Mouse (Mus musculus): ENCODE results near the gene Cdhr2. TPM values are rescaled to one million over a fixed set of nuclear protein-coding genes. Genes with fewer than 3 reads are reported as not detected.

The Cdhr2 gene
- total RNA-seq (2021): not detected

DNA sequence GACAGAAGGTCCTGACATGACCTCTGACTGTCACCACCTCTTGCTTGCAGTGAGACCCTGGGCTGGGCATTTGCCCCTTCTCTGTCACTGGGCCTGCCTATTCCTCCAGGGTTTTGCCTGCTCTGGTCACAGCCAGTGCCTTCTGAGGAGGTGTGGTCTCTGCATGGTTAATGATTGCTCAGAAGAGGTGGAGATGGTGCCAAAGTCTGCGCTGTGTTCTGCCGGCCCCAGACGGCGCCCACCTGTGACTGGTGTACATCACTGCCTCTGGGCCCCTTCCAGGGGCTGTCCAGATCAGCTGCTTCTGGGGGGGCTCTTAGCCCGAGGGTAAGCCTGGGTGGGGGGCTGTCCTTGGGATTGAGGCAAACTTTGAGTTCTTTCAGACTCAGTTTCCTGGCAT is at the start of gene Cdhr2:
TSS of gene Cdhr2 (plus strand) at position 219 of the 400 bp plus-strand sequence.
- intact Hi-C loops (cut with DNase I): no loop called here
- DNase-seq: no peak

DNA sequence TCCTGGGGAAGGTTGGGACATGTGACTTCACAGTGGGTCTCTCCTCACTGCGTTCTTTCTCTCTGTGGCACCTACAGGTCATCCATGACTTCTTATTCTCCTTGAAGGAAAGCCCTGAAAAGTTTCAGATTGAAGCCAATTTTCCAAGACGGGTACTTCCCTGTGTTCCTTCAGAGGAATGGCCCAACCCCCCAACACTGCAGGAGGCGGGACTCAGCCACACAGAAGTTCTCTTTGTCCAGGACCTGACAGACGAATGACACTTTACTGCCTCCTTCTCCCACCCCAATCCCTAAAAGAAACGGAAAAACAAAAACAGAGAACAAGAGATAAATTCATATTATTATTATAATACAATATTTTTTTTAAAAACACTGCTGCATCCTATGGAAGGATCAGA is 40.4 kb upstream of the Cdhr2 start:
- intact Hi-C loops (cut with DNase I): no loop called here
- no peak for DNase-seq

DNA sequence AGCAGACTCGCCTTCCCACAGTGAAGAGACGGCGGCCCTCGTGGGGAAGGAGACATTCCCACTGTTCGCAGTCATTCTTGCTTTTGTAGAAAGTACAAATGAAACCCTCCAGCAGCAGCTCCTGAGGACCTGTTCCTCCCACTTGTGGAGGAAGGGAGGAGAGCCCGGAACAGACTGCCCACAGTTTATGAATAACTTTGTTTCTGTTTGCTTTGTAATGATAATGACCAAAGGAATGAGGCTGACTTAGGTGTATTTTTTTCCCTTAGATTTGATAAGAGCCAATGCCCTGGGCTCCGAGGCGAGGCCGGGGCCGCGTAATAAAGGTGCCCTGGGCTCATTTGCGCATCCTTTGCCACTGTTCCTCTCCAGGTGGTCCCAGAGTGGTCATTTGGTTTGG is 39.9 kb upstream of the Cdhr2 start:
- DNase-seq: no peak
- intact Hi-C loops (cut with DNase I): no loop called here

DNA sequence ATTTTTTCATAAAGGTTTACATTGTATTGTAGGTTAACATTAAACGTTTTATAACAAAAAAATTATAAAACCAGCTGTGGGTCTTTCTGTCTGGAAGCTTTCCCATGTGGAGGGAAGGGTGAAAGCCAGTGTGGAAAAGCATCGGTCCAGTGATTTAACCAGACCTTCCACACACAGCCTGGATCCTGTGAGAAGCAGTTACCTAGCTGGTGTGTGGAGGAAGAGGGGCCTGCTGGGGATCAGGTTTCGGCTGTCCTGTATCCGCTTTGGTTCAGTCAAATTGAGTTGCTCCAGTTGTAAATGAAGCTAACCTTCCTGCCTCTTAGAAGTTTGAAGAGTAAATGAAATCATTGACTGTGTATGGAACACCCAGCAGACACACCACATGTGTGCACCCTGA is 37.3 kb upstream of the Cdhr2 start:
- no peak for DNase-seq
- intact Hi-C loops (cut with DNase I): no loop called here

DNA sequence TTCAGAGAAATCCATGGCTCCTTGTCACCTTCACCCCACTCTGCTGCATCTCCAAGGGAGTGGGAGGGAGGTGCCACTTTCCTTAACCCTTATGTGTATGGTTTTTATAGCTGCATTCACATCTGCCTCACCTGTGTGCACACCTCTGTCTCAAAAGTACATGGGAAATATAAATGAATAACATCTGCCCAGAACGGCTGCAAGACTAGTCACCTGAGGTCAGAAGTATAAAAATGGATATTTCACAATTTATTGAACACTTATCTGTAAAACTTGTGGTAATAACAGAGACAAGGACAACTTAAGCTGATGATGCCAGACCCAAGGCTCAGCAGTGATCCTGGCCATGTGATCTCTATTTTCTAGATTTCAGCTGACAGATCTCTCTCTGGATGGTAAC is 36.8 kb upstream of the Cdhr2 start:
- DNase-seq: no peak

DNA sequence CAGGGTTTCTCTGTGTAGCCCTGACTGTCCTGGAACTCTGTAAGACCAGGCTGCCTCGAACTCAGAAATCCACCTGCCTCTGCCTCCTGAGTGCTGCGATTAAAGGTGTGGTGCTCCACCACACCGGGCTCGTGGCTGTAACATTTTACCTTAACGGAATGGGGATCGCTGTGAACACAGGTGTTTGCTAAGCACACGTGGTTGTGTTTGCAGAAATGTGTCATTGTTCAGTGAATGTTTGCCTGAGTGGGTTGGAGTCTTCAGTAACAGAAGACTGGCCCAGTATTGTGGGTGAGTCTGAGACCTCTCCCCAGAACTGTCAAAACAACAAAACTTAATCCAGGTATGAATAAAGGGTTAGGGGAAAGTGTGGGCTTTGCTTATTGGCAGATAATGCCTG is 36.2 kb upstream of the Cdhr2 start:
- no peak for DNase-seq
- intact Hi-C loops (cut with DNase I): no loop called here

More for the DNA sequence above, 36.8 kb upstream of the Cdhr2 start:
- intact Hi-C loops (cut with DNase I): no loop called here

DNA sequence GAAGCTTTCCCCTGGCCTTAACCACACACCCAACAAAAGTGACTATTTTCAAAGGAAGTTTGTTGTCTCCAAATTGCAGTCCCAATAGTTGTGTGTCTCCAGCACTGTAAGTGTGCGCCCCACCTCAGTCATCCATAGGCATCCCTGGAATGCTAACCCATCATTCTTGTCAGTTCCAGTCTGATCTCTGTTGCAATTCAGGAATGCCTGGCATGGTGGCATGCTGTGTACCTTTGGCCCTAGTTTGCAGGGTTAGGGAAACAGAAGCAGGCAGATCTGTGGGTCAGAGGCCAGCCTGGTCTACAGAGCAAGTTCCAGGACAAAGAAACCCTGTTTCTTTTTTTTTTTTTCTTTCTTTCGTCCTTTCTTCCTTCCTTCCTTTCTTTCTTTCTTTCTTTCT is 30.8 kb upstream of the Cdhr2 start:
- no peak for DNase-seq
- intact Hi-C loops (cut with DNase I): no loop called here

DNA sequence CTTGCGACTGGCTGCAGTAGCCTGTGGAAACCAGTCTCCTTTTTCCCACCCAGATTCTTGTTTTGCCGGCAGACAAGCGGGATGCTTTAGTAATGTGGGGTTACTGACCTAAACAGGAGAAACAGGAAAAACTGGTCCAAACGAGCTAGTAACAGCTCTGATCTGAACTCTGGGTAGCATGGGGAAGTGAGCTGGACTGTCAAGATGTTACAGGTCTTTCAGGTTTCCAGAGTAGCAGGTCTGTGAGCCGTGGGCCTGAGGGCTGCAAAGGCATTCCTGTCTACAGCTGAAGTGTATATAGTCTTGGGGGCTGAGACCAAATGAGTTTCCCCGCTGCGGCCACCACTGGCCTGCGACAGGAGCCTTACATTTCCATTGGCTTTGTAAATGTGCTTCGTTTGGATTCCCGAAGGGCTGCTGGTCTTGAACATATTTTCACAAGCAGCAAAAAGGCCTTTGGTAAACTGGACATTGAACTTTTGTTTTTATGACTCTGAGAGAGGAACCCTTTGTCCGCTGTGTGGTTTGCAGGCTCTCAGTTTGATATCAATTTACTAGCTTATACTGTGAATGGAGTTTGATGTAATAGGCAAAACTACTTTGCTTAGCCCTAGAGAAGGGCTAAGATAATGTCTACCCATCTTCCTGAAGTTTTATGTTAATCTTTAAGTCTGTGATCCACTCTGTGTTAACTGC is 25.2 kb upstream of the Cdhr2 start:
- DNase-seq: no peak
- intact Hi-C loops (cut with DNase I): no loop called here

DNA sequence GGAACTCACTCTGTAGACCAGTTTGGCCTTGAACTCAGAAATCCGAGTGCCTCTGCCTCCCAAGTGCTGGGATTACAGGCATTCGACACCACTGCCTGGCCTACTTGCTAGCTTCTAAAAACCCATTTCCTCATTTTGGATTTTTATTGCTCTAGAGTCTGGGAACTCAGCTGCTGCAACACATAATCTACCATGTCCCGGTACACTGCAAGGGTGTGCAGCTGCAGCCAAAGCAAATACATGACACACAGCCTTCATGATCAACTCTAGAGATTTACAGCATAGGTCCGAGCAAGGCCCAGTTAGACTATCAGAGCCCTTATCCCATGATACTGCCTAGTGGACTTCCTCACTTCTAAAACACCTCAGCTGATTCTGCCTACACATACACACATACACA is 23.0 kb upstream of the Cdhr2 start:
- no peak for DNase-seq
- intact Hi-C loops (cut with DNase I): no loop called here

DNA sequence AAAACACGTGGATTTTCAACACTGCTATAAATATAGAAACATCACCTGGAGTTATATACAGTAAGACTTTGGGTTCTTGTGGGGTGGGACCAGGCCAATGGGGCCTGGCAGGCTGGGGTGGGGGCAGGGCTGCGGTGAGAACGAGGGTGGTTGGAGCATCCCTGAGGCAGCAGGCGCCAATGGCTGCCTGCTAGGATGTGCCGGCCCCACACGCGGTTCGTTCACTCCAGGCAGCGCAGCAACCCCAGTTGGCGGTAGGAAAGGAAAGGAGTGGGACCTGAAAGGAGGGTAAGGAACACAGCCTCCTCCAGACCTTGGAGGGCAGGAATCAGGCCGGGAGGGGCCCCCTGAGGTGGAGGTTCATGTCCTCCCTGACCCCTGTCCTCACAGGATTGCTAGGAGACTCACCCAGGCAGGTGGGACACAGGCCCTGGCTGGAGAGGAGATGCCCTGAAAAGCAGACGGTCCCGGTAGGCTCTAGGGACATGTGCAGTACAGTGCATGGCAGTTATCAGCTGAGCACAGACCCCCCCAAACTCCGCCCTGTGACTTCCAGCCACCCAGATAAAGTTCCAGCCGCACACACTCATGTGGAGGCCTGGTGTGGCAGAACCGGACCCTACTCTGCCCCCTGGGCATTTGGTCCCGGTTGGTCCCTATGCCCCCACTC is 20.9 kb upstream of the Cdhr2 start:
- intact Hi-C loops (cut with DNase I): no loop called here

DNA sequence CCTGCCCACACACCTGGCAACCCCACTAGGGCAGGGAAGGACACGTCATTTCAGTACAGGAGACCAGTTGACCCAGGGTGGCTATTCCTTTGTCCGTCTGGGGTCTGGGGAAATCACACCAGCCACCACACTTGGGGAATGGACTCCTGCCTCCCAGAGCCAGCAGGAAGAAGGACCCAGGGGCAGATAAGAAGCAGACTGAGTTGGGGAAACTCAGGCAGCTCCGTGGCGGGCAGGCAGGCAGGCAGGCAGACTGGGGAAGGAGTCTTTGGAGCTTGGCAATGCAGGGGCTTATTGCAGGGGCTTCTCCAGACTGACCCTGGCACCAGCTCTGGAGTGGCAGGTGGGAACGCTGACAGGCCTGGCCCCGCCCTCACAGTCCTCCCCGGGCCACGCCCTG is 20.0 kb upstream of the Cdhr2 start:
- intact Hi-C loops (cut with DNase I): no loop called here
- DNase-seq: no peak

More for the DNA sequence above, 20.9 kb upstream of the Cdhr2 start:
- DNase-seq: no peak

DNA sequence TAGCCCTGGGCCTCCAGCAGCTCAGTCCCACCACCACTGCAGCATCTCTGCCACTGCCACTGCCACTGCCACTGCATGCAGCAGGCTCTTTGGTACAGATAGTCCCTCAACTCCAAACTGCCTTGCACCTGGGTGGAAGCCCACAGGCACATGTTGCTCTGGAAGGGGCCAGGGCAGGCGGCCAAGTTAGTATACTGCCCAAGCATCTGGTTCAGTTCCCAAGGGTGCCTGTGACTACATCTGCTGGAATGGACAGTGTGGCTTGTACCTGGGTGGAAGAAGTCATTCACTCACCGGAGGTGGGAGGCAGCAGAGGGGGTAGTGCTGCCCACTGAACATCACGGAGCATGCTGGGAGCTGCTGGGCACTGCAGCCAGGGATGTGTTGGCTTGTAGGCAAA is 18.0 kb upstream of the Cdhr2 start:
- intact Hi-C loops (cut with DNase I): no loop called here
- DNase-seq: no peak

DNA sequence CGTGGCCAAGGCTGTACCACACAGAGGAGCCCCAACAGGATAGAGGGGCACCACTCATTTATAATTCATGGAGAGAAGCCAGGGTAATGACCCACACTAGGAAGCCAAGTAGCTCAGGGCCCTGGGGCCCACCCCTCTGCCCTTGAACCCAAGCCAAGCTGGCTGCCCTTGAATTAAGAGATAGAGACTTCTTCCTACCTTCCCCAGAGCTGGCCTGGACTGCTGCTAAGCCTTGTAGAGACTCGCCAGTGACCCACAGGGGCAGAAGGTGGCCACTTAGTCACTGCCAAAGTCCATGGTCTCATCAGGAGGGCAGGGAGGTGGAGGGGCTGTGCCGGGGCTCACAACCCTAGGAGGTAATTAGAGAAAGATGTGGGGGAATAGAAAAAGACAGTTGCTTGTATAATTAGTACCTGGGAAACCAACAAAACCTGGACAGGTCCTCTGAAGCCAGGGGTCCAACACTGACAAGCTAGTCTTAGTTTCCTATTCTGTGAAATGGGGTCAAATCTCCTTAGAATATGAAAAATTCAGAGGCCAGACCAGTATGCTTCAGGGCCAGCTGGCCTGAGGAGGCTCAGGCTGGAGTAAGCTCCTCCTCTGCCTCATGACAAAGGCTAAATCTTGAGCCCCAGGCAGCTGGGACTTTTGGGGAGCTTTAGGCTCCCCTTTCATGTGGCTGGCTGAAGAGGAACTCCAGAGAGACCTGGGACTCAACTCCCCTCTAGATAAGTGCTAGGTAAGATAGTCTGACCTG is 16.9 kb upstream of the Cdhr2 start:
- peak; percentile 39 to 46 for DNase-seq
- intact Hi-C loops (cut with DNase I): no loop called here

DNA sequence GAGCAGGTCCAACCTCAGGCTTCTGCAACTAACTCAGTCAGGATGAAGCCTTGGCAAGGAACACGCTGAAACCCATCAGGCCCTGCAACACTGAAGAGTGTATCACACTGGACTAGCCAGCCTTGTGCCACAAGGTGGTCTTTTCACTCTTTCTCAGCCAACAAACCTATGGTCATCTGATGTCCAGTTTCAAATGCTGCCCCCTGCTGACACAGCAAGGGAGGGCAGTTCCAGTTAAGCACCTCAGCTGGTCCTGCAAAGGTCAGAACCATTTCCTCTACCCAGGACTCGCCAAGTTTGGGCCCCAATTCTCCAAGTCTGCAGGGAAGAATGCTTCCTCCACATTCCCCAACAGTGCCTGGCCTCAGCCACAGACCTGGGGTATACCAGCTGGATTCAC is 16.1 kb upstream of the Cdhr2 start:
- intact Hi-C loops (cut with DNase I): loop anchor here (5.0 kb wide), 1 partner anchor 63 kb away; the partner anchor contains the start of gene Faf2
- peak; percentile 40 to 56 for DNase-seq

DNA sequence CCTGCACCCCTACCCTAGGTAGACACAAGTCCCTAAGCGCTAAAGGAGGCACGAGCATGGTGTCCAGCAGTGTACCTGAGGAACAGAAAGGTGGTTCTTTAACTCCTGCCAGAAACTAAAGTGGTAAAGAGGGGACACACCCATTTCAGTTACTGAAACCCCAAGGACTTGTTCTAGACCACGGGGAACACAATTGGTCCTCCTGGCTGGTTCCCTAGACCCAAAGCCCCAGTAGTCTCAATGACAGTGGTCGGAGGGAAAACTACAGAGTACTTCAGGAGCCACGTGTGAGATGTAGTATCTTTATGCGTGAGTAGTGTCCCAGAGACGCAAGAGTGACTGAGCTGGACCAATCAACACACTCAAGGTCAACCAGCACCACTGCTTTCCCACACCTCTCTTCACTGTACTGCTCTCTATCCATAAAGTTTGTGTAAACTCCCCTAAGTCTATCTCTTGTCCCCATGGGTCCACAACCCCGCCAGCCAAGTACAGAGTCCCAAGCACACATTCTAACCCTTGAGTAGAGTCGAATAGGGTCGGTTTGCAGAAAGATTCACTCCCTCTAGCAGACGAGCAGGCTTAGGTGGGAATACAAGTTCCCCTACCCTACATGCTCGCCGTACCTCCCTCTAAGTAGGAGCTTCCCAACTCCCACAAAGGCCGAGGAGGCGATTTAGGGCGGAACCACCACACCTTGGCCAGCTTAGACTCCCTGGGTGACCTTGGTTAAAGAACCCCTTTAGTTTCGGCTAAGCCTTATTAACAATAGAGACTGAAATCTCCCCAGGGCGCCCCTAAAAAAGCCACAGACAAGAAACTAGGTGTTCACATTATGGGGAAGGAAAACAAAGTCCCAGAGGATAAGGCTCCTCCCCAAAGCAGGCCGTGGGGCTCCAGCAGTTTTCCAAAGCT is 14.9 kb upstream of the Cdhr2 start:
- intact Hi-C loops (cut with DNase I): loop anchor here (5.0 kb wide), 1 partner anchor 64 kb away; the partner anchor contains the start of gene Faf2

DNA sequence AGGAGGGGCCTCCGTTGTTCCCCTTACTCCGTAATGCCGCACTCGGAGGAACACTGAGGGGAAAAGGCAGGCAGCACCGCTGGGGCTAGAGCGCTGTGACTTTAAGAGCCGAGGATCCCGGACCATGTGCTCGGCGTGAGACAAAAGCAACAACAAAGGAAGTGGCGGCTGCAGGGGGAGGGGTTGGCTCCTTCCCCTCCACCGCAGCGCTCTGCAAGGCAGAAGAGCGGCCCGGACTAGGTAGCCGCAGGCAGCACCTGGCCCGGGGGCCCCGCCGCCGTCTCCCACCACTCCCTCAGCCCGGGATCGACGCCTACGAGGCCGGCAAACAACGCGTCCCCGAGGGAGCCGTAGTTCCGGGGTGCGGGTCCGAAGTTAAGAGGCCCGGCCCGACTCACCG is 14.2 kb upstream of the Cdhr2 start:
- intact Hi-C loops (cut with DNase I): loop anchor here (5.0 kb wide), 1 partner anchor 65 kb away; the partner anchor contains the start of gene Faf2
- peak; percentile 84 for DNase-seq

More for the DNA sequence above, 14.9 kb upstream of the Cdhr2 start:
- DNase-seq: peak in 1 of 2 experiments; percentile 25

DNA sequence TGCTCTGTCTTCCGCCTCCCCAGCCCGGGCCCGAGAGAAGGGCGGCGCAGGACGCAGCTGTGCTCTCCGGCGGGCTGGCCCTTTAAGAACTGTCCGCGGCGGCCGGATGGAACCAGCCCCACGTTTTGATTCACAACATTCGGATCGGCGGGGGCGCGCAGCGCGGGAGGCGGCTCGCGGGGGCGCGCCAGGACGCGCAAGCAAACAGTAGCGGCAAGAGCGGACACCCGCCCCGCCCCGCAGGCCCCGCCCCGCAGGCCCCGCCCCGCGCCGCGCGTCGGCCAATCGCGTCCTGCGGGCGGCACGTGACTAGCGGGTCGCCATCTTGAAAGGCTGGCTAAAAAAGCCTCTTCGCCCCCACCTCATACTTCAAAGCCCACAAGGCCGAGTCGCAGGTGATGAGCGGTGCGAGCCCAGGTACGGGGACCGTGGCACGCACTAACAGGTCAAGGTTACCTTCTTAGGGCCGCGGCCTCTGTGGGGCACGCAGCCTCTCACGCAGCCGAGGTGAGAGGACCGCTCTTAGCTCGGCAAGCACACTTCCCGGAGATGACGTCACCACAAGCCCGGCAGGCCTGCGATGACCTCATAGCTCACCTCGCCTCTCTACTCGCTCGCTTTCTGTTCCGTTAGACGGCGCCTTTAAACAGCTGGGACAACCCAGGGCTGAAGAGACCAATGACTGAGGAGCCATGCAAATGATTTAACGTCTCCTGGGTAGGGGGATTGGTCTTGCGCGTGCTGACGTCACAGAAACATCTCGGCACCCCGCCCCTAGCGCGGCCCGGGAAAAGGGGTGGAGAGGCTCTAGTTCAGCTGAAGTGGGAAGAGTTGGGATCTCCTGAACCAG is 13.5 kb upstream of the Cdhr2 start:
- DNase-seq: peak; percentile 98 to 99
- intact Hi-C loops (cut with DNase I): loop anchor here (5.0 kb wide), 1 partner anchor 65 kb away; the partner anchor contains the start of gene Faf2

DNA sequence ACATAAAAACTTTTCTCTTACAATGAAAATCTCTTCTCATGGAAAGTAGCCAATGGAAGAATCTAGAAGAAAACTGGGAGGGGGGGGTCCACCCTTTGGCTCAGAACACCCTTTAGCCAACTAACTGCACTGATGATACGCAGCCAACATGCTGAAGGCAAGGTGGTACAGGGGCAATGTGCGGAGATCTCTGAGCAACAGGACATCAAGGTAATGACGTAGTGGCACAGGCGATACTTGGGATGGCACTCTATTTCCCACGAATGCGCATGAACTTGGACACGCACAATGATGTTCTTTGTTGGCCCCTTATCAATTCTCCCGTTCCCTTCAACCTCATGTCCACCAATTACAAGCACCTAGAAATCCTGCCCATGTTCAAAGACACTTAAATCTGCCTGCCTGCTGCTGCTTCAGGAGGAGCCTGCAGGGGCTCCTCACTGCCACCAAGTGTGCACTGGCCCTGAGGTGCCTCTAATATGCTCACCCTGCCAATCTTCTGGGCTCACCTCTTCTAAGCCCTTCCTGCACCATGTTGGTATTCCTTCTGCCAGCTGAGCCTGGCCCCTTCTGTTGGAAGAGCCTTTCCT is 11.0 kb upstream of the Cdhr2 start:
- DNase-seq: no peak
- intact Hi-C loops (cut with DNase I): no loop called here

DNA sequence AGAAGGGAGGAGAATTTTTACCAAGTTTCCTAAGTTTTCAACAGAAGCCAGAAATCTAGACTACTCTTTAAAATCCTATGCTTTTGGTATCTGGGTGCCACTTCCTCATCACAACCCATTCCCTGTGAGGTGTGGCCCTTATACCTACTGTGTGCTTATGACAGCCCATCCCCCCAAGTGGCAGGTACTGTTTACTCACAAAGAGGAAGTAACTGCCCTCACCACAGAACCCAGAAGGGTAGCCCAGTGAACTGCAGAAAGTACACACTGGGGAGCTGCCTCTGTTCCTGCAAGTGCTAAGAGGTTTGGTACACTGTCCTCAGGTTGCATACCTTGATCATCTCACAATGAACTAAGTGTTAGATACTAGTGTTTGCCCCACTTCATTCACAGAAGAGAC is 9.5 kb upstream of the Cdhr2 start:
- intact Hi-C loops (cut with DNase I): no loop called here

More for the DNA sequence above, 9.5 kb upstream of the Cdhr2 start:
- DNase-seq: no peak
